Mouse (Mus musculus) cerebellum, postnatal 10 days (tissue): ENCODE measurements around the gene Socs3.

Experiments used
- DNase-seq, 2 experiments: peaks; one replicate each; pipeline ENCODE4 v3.0.0; 2021; ENCODE audit warnings: mixed read lengths in 2 of 2

Socs3 gene

GRCm38 (mm10) chr11:117995255-117995654, 25.4 kb upstream of the Socs3 start:
- DNase-seq: no peak

GRCm38 (mm10) chr11:117994250-117995057, 24.6 kb upstream of the Socs3 start:
- no peak for DNase-seq

GRCm38 (mm10) chr11:117993190-117994175, 23.6 kb upstream of the Socs3 start:
- DNase-seq: no peak

GRCm38 (mm10) chr11:117991502-117992470, 21.9 kb upstream of the Socs3 start:
- no peak for DNase-seq

- DNase-seq: no peak
These were observed 20.1 kb upstream of the Socs3 start for GRCm38 (mm10) chr11:117989926-117990325.

GRCm38 (mm10) chr11:117989241-117989640, 19.4 kb upstream of the Socs3 start:
- no peak for DNase-seq

GRCm38 (mm10) chr11:117987968-117988367, 18.1 kb upstream of the Socs3 start:
- no peak for DNase-seq

- DNase-seq: peak in 1 of 2 experiments; percentile 61
These were observed 17.2 kb upstream of the Socs3 start for GRCm38 (mm10) chr11:117987032-117987451.

- DNase-seq: peak; percentile 94 to 96
These were observed 16.5 kb upstream of the Socs3 start, which contains the start of gene Pgs1 for GRCm38 (mm10) chr11:117986126-117987031. Pgs1 (plus strand) TSS chr11:117986292.

- DNase-seq: no peak
These were observed 13.9 kb upstream of the Socs3 start for GRCm38 (mm10) chr11:117983770-117984169.

GRCm38 (mm10) chr11:117982426-117982825, 12.6 kb upstream of the Socs3 start:
- no peak for DNase-seq

GRCm38 (mm10) chr11:117979388-117979787, 9.5 kb upstream of the Socs3 start:
- DNase-seq: peak in 1 of 2 experiments; percentile 28

GRCm38 (mm10) chr11:117977694-117978360, 8.0 kb upstream of the Socs3 start:
- DNase-seq: peak; percentile 40 to 64

- DNase-seq: peak; percentile 92 to 95
These were observed 6.3 kb upstream of the Socs3 start for GRCm38 (mm10) chr11:117976081-117976582.

- peak; percentile 36 to 38 for DNase-seq
These were observed 5.5 kb upstream of the Socs3 start for GRCm38 (mm10) chr11:117975211-117975967.

GRCm38 (mm10) chr11:117974327-117975125, 4.7 kb upstream of the Socs3 start:
- DNase-seq: peak; percentile 25 to 30

- DNase-seq: no peak
These were observed 3.7 kb upstream of the Socs3 start for GRCm38 (mm10) chr11:117973569-117973968.
